Mouse (Mus musculus) neural tube, embryonic 12.5 days (tissue): ENCODE data around the gene Nrap. TPM values are rescaled to one million over a fixed set of nuclear protein-coding genes. Genes with fewer than 3 reads are reported as not detected.

Experiments used
- ATAC-seq: fragments of 200-750 bp; cut with Nextera tagmentation; 2 replicates; pipeline ENCODE4 v1.8.0; 2017; ENCODE audit warnings: low read depth, mild to moderate bottlenecking, moderate TSS enrichment, moderate library complexity; ENCODE audit not compliant: low FRiP score
- H3K27ac ChIP-seq: fragments of 300-500 bp; sonication (generic); 2 replicates; pipeline ENCODE4 v1.5.1; 2016
- H3K27me3 ChIP-seq: fragments of 300-500 bp; sonication (generic); replicated peaks from 2 replicates; pipeline ENCODE4 v1.6.1; 2016; ENCODE audit warnings: mild to moderate bottlenecking
- H3K36me3 ChIP-seq: fragments of 300-500 bp; sonication (generic); 2 replicates; pipeline ENCODE4 v1.6.1; 2016; ENCODE audit warnings: mild to moderate bottlenecking
- H3K4me1 ChIP-seq: fragments of 300-500 bp; sonication (generic); 2 replicates; pipeline ENCODE4 v1.6.1; 2016
- H3K4me2 ChIP-seq: fragments of 300-500 bp; sonication (generic); replicated peaks from 2 replicates; pipeline ENCODE4 v1.6.1; 2016; ENCODE audit warnings: mild to moderate bottlenecking
- H3K4me3 ChIP-seq: fragments of 300-500 bp; sonication (generic); 2 replicates; pipeline ENCODE4 v1.5.1; 2016
- H3K9ac ChIP-seq: fragments of 300-500 bp; sonication (generic); 2 replicates; pipeline ENCODE4 v1.6.1; 2016; ENCODE audit warnings: mild to moderate bottlenecking
- H3K9me3 ChIP-seq: fragments of 300-500 bp; sonication (generic); 2 replicates; pipeline ENCODE4 v1.6.1; 2016; ENCODE audit warnings: mild to moderate bottlenecking
- whole genome bisulfite sequencing: fragments of 180-500 bp; shearing (Covaris S2); methylation state at CpG from one replicate; pipeline ENCODE4 v1.1.7; 2016; 5-methylcytosine and 5-hydroxymethylcytosine counted together
- polyA plus RNA-seq: library from polyadenylated mRNA; unstranded; fragments of >200 nt; fragmentation: Nextera tagmentation; extraction: Ambion mirVana; gene quantifications from 2 replicates; pipeline ENCODE4 v1.2.1, GENCODE M21; 2016

Nrap gene
- polyA plus RNA-seq, 1 experiment from 2014 or later, result 0.19 TPM

DNA sequence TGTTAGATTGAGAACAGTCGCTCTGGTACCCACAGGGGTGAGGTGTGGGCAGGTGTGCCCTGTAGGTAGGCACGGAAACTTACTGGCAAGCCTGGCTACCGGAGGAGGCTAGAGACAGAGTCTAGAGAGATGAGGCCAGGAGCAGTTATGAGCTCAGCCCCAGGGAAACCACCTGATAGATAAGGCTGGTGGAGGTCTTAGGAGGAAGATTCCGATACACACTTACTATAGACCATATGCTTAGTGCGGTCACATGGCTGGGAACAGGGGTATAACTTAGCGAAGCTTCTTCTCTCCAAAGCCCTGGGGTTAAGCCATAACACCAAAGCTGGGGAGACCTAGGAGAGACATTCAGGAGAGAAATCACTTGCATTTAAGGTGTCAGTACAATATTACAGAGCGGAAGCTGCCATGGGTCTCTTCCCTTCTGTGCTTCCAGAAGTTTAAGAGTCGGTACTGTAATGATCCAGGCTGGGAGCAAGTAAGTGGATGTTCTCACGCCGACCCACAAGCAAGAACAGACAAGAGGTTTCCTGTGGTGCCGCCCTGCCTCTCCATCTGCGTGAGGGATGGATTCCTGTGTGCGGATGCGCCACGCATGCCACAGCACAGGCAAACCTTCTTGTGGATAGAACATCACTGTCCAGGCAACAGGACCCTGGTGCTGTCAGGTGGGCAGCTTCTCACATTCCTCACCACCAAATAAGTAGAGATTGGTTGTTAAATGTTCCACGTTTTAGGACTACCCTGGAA lies 5.5 kb upstream of the Nrap start:
- peaks cover 39% of the 10 kb centered on the region for H3K27me3 ChIP-seq
- H3K36me3 ChIP-seq, result no peaks in the 10 kb centered on the region
- no peak for ATAC-seq
- H3K9me3 ChIP-seq, result no peaks in the 10 kb centered on the region
- no peak overlapping the region for H3K9ac ChIP-seq
- no peak overlapping the region for H3K4me2 ChIP-seq
- no peak overlapping the region for H3K27ac ChIP-seq
- peaks cover 13% of the 10 kb centered on the region for H3K4me1 ChIP-seq
- 88% methylated on average over 16 of the region's 16 CpGs for WGBS
- H3K4me3 ChIP-seq, result no peak overlapping the region

- WGBS, result 85% methylated on average over 9 of the region's 9 CpGs
- Histone ChIP-seq H3K4me1 (peaks cover 13% of the 10 kb centered on the region), H3K4me3 (no peak overlapping the region), H3K9me3 (no peaks in the 10 kb centered on the region), H3K36me3 (no peaks in the 10 kb centered on the region), H3K27ac (no peak overlapping the region), H3K27me3 (peaks cover 39% of the 10 kb centered on the region), H3K9ac (no peak overlapping the region), H3K4me2 (no peak overlapping the region)
- no peak for ATAC-seq
Observed at GRCm38 (mm10) chr19:56393311-56393866, 3.6 kb upstream of the Nrap start.

- peaks cover 3% of the 10 kb centered on the region; the same call in 1 of the 2 replicates for H3K4me1 ChIP-seq
- H3K9me3 ChIP-seq, result no peaks in the 10 kb centered on the region
- H3K4me2 ChIP-seq, result no peak overlapping the region
- H3K4me3 ChIP-seq, result no peak overlapping the region
- H3K27ac ChIP-seq, result no peak overlapping the region
- peaks cover 23% of the 10 kb centered on the region for H3K27me3 ChIP-seq
- WGBS, result 83% methylated on average over 6 of the region's 6 CpGs
- no peak overlapping the region for H3K9ac ChIP-seq
- no peak for ATAC-seq
- H3K36me3 ChIP-seq, result no peaks in the 10 kb centered on the region
Observed at GRCm38 (mm10) chr19:56391307-56392046, 1.6 kb upstream of the Nrap start.

DNA sequence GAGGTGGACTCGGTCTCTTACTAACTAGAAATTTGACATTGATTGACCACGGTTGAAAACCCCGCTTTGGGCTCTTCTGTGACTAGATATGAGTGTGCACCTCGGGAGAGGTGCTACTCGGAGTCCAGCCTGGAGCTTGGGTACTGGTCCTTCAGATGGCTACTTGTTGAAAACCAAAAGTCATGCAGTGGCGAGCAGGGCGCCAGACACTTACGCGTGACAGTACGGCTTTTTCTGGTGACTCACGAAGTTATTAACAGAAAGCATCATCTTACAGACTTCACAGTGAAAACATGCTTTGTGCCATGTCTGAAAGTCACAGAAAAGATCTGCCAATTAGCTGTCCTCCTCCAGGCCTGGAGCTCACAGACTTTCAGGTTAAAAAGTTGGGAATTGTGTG lies 661 bp downstream of the Nrap start:
- WGBS, result 92% methylated on average over 11 of the region's 11 CpGs
- Histone ChIP-seq H3K9me3 (no peaks in the 10 kb centered on the region), H3K27ac (no peak overlapping the region), H3K4me1 (no peaks in the 10 kb centered on the region), H3K27me3 (peaks cover 4% of the 10 kb centered on the region; the same call in 1 of the 2 replicates), H3K36me3 (no peaks in the 10 kb centered on the region), H3K9ac (no peak overlapping the region), H3K4me3 (no peak overlapping the region), H3K4me2 (no peak overlapping the region)
- ATAC-seq, result no peak

DNA sequence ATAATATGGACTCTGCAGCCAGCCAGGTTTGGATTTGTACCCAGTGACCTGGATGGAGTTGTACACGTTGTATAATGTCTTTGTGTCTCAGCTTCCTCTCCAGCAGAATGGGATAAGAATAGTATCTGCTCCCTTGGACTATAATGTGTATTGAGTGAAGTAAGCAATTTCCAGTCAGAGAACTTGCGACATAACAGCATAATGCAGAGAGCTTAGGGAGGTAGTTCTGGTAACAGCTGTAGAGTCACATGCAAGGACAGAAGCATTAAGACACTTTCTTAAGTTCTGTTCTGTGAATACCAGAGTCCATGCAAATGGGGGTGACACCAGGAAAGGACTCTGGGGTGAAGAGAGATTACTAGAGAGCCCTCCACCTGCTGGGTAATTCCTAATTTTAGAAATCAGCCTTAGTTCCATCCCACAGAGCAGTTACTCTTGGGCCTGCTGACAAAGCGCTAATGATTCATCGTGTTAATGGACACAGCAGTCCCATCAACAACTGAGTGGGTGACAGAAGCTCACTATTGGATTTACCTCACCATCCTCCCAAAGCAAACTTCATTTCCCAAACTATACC lies 2.0 kb downstream of the Nrap start:
- Histone ChIP-seq H3K4me1 (no peaks in the 10 kb centered on the region), H3K4me3 (no peak overlapping the region), H3K27ac (no peak overlapping the region), H3K9ac (no peak overlapping the region), H3K4me2 (no peak overlapping the region), H3K9me3 (no peaks in the 10 kb centered on the region), H3K36me3 (no peaks in the 10 kb centered on the region), H3K27me3 (no peaks in the 10 kb centered on the region)
- no peak for ATAC-seq
- WGBS, result 87% methylated on average over 4 of the region's 4 CpGs

- Histone ChIP-seq H3K4me2 (no peak overlapping the region), H3K9ac (no peak overlapping the region), H3K9me3 (no peaks in the 10 kb centered on the region), H3K27me3 (no peaks in the 10 kb centered on the region), H3K36me3 (no peaks in the 10 kb centered on the region), H3K27ac (no peak overlapping the region), H3K4me3 (no peak overlapping the region), H3K4me1 (no peaks in the 10 kb centered on the region)
- no peak for ATAC-seq
- 89% methylated on average over 10 of the region's 10 CpGs for WGBS
Observed at GRCm38 (mm10) chr19:56386095-56386494, 3.7 kb downstream of the Nrap start.

- Histone ChIP-seq H3K4me3 (no peak overlapping the region), H3K27ac (no peak overlapping the region), H3K27me3 (no peaks in the 10 kb centered on the region), H3K9me3 (no peaks in the 10 kb centered on the region), H3K4me2 (no peak overlapping the region), H3K4me1 (no peaks in the 10 kb centered on the region), H3K9ac (no peak overlapping the region), H3K36me3 (no peaks in the 10 kb centered on the region)
- 84% methylated on average over 5 of the region's 5 CpGs for WGBS
- ATAC-seq, result no peak
Observed at GRCm38 (mm10) chr19:56385546-56385945, 4.3 kb downstream of the Nrap start.

DNA sequence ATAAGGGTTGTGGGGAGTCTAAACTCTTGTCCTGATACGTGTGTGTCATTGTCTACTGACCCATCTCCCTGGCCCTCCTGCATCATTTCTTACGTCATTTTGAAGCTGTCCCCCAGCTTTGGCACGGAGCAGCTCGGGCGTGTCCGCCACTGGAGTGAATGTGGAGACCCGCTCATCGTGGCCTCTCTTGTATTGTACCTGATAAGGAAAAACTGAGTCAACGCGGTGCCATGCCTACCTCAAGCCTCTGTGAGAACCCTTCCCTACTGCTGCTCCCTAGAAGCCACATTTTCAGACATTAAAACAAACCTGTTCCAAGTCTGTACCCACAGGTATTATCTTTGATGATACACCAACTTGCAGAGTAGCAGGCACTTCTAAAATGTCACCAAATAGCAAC lies 8.4 kb downstream of the Nrap start:
- WGBS, result 86% methylated on average over 10 of the region's 10 CpGs
- no peak for ATAC-seq
- H3K4me1 ChIP-seq, result no peaks in the 10 kb centered on the region

GRCm38 (mm10) chr19:56380341-56380740 lies 9.5 kb downstream of the Nrap start:
- Histone ChIP-seq H3K4me1 (no peaks in the 10 kb centered on the region), H3K9ac (no peak overlapping the region), H3K27ac (no peak overlapping the region), H3K9me3 (no peaks in the 10 kb centered on the region), H3K36me3 (no peaks in the 10 kb centered on the region), H3K4me3 (no peak overlapping the region), H3K27me3 (no peaks in the 10 kb centered on the region), H3K4me2 (no peak overlapping the region)
- ATAC-seq, result no peak
- 83% methylated on average over 7 of the region's 7 CpGs for WGBS

More for the DNA sequence above, 8.4 kb downstream of the Nrap start:
- H3K27ac ChIP-seq, result no peak overlapping the region
- H3K9me3 ChIP-seq, result no peaks in the 10 kb centered on the region
- no peak overlapping the region for H3K9ac ChIP-seq
- no peak overlapping the region for H3K4me3 ChIP-seq
- H3K27me3 ChIP-seq, result no peaks in the 10 kb centered on the region
- no peaks in the 10 kb centered on the region for H3K36me3 ChIP-seq
- no peak overlapping the region for H3K4me2 ChIP-seq

DNA sequence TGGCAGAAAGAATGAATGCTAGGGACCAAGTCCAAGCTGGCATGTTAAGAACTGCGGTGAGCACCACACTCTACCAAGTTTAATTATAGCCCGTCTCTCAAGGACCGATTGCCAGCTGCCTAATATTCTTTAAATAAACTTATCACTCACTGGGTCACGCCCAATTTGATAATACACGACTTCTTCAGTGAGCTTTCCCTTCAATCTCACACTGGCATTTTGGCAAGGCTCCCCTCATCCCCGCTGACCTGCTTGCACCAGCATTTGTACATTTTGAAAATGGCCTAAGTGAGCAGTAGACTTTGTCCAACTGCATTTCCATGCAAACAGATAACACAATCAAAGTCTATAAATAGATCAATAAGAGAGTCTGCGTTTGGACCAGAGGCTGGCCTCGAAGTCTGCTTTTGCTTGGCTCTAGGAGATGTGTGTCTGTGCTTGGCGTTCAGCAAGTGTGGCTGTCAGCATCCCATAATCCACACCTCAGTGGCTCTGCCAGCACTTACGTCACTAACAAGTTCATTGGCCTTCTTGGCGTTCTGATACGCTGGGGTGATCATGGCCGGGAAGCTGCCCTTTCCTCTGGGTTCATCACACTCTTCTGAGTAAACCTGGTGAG lies 11.2 kb downstream of the Nrap start:
- 88% methylated on average over 13 of the region's 13 CpGs for WGBS

GRCm38 (mm10) chr19:56378007-56378406 lies 11.8 kb downstream of the Nrap start:
- H3K9ac ChIP-seq, result no peak overlapping the region
- H3K9me3 ChIP-seq, result no peaks in the 10 kb centered on the region
- H3K4me2 ChIP-seq, result no peak overlapping the region
- 88% methylated on average over 5 of the region's 5 CpGs for WGBS
- H3K27me3 ChIP-seq, result no peaks in the 10 kb centered on the region
- ATAC-seq, result no peak
- H3K36me3 ChIP-seq, result no peaks in the 10 kb centered on the region
- no peaks in the 10 kb centered on the region for H3K4me1 ChIP-seq
- no peak overlapping the region for H3K4me3 ChIP-seq
- H3K27ac ChIP-seq, result no peak overlapping the region

More for the DNA sequence above, 11.2 kb downstream of the Nrap start:
- no peaks in the 10 kb centered on the region for H3K4me1 ChIP-seq
- H3K4me2 ChIP-seq, result no peak overlapping the region
- no peak overlapping the region for H3K4me3 ChIP-seq
- no peaks in the 10 kb centered on the region for H3K27me3 ChIP-seq
- no peak overlapping the region for H3K9ac ChIP-seq
- H3K36me3 ChIP-seq, result no peaks in the 10 kb centered on the region
- H3K27ac ChIP-seq, result no peak overlapping the region
- no peak for ATAC-seq
- H3K9me3 ChIP-seq, result no peaks in the 10 kb centered on the region

GRCm38 (mm10) chr19:56374011-56374410 lies 15.8 kb downstream of the Nrap start:
- Histone ChIP-seq H3K4me3 (no peak overlapping the region), H3K27me3 (no peaks in the 10 kb centered on the region), H3K4me1 (no peaks in the 10 kb centered on the region), H3K27ac (no peak overlapping the region), H3K36me3 (no peaks in the 10 kb centered on the region), H3K4me2 (no peak overlapping the region), H3K9ac (no peak overlapping the region), H3K9me3 (no peaks in the 10 kb centered on the region)
- no peak for ATAC-seq
- WGBS, result 71% methylated on average over 10 of the region's 10 CpGs
